Mouse (Mus musculus) Muller cell, postnatal 12 days (primary cell): ENCODE data around the gene Dst.

Source experiments
- DNase-seq: peaks from one replicate; pipeline ENCODE4 v3.0.0-alpha.2; 2015; ENCODE audit errors: inconsistent ontology term

Gene Dst

DNA sequence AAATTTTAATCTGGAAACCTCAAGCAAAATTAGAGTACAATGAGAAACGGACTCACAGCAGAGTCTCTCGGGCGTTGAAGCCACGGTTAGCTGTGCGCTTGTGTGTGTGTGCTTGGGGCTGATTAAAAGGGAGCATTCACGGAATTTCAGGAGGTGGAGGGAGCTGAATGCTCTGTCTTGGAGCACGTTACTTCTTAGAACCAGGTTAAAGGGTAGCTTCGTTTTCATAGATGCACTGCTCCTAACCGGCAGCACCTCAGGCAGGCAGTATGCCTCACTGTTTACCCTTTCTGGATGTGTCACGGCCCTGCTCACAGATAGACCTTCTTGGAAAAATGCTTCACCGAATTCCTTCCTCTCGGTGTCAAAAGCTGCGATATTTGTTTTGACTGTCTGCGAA, 329.2 kb downstream of the Dst start:
- DNase-seq: no peak

DNA sequence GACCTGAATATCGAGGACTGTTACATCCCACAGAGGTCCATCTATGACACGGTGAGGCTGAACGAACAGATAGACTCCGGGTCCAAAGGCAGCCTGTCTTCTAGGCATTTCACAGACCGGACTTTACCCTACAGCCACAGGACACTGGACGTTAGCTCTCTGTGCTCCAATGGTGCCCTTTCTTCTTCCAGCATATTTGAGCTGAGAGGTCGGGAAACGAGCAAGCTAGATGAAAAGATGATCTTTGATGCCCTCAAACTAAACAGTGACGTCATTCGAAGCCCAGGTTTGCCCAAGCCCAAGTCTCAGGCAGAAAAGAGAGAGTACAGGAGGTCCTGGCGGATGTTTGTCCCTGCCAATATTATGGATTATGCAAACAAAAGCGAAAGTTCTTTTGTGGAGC, 329.7 kb downstream of the Dst start:
- peak; percentile 65 for DNase-seq

- no peak for DNase-seq
Measured at GRCm38 (mm10) chr1:34238231-34238630, 330.2 kb downstream of the Dst start.

DNA sequence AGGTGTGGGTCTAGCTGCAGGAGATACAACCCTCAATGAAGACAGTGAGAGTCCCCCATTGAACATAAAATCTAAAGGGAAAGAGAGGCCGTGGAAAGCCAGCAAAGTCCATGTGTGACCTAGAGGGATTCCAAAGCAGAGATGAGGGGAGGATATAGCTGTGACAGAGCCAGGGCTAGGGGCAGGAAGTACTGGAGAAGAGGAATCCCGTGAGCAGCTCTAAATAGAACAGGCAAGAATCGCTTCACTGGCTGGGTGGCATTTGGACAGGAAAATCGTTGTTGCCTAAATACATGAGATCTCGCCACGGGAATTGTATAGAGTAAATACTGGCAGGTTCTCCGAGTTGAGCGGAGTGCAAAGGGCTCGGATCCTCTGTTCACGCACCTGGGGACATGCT, 336.7 kb downstream of the Dst start:
- no peak for DNase-seq

DNA sequence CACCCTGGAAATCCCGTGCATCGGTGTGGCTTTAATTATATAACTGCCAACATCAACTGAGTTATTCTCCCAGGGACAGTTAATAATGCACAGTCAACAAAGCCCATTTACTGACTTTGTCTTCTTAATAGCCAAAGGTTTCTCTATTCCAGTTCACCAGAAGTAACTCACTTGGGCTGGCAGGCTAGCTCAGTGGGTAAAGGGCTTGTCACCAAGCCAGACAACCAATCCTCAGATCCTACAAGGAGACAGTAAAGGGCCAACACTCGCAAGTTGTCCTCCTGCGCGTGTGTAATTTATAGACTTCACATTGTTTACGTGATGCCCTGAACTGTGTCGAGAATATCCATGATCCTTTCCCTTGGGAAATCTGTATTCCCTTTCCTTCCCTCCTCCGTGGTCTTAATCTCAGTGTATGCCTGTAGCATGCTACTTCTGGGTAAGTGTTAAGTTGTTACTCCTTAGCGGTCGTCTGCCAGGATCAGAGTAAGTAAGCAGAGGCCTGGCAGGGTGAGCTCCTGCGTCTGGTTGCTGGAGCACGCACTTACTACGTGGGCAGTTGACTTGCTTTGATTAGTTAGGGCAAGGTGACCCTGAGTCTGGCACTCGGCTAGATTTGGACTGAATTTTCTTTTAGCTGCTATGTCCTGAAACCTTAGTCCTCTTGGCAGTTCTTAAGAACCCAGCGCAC, 338.1 kb downstream of the Dst start:
- DNase-seq: no peak

- no peak for DNase-seq
Measured at GRCm38 (mm10) chr1:34246642-34246987, 338.6 kb downstream of the Dst start.

DNA sequence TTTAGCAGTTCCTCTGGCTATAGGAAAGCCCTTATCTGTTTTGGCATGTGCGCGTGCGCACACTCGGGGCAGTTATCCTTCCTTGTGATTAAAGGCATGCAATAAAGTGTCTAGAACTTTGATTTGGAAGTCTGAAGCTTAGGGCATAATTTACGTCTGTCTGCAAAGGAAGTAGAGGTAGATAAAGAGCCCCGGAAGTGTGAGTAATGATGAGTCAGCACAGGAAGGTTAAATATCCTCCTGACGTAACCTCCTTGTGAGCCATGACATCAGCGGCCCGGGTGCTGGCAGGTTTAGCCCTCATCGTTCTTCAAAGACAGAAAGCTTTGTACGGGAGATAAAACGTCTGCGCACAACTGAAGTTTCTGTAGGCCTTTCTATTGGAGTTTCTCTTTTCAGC, 343.1 kb downstream of the Dst start:
- DNase-seq: no peak

- no peak for DNase-seq
Measured at GRCm38 (mm10) chr1:34252267-34252666, 344.2 kb downstream of the Dst start.

DNA sequence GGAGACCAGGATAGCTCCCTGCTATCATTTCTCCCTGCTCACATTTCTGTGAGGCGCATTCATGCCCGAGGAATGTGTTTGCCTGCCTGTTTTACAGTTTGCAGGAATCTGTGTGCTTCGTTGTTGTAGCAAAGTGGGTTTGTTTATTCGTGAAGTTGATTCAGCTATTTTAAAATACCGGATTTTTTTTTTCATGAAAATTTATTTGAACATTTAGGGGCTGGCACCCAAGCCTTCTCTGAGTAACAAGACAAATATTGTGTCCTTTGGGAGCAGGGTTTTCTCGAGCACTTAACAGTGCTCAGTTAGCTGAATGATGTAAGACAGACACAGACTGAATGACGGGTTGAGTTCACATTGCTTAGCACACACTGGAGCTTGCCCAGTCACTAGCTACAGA, 345.9 kb downstream of the Dst start:
- peak; percentile 25 for DNase-seq

- no peak for DNase-seq
Measured at GRCm38 (mm10) chr1:34259898-34260297, 351.9 kb downstream of the Dst start.

- no peak for DNase-seq
Measured at GRCm38 (mm10) chr1:34261011-34261410, 353.0 kb downstream of the Dst start.

DNA sequence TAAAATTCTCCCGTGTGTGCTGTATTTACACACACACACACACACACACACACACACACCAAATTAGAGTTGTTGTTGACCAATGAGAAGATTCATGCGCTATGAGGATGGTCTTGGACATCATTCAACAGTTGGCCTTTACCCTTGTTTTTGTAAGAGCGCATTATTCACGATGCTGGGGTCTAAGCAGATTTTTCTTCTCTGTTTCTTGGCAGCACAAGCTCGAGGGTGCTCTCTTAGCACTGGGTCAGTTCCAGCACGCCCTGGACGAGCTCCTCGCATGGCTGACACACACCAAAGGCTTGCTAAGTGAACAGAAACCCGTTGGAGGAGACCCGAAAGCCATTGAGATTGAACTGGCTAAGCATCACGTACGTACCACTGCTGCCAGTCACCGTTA, 360.5 kb downstream of the Dst start:
- peak; percentile 25 for DNase-seq

GRCm38 (mm10) chr1:34269578-34269977, 361.6 kb downstream of the Dst start:
- no peak for DNase-seq

DNA sequence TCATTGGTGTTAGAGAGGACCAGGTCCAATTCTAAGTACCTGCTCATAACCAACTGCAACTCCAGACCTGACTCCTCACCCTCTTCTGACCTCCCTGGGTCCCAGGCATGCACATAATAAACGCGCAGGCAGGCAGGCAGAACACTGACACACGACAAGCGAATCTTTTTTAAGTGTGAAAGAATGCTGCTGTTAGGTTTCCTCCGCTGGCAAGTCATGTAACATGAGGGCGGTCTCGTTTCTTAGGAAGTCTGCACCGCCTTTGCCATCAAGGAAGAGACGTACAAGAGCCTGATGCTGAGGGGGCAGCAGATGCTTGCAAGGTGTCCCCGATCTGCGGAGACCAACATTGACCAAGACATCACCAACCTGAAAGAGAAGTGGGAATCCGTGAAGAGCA, 365.9 kb downstream of the Dst start:
- DNase-seq: no peak

DNA sequence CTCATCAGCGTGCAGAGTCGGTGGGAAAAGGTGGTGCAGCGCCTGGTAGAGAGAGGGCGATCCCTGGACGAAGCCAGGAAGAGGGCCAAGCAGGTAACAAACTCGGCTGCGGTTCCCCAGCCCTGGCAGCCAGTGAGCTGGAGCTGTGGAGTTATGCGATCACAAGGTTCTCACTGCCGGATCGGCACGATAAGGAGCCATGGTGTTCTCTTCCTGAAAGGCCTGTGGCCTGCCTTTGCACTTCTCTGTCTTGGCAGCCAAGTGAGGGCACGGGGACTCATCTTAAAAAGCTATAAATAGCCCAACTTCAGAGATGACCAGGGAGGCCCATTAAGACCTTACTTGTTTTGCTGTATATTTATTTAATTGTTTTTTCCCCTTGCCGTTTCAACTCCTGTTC, 367.8 kb downstream of the Dst start:
- DNase-seq: no peak

DNA sequence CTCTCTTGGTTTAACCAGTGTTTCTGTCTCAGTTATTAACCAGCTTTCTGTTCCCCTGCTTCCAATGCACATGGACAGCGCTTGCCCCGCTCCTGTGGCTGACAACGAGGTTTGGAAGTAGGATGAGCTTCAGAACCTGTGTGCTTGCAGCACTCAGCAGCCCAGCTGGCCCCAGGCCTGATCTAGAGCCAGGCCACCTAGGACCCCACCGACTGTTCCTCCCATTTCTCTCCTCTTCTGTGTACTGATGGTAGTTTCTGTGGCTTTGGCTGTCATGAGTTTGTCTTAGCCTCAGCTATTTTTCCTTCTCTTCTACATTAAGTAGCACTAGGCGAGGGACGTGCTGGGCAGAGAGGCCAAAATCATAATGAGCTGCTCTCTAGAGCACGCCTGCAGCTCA, 368.7 kb downstream of the Dst start:
- no peak for DNase-seq

DNA sequence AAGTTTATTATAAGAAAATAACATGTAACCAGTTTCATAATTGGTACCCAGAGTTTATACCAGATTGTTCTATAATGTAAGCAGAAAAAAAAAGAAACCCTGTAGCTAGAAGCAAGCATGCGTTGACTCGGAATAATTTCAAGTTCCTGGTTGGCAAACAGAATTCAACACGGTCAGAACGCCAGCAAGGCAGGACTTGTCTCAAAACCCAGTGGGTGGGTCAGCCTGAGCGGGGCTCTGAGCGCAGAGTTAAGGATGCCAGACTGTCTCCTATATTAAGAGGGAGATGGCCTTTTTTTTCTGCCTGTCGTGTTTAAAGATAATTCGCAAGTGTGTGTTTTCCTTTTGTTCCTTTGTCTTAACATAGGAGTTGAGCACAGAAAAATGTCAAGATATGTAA, 369.2 kb downstream of the Dst start:
- DNase-seq: peak; percentile 7

GRCm38 (mm10) chr1:34283502-34283901, 375.5 kb downstream of the Dst start:
- DNase-seq: no peak

- no peak for DNase-seq
Measured at GRCm38 (mm10) chr1:34284979-34285378, 377.0 kb downstream of the Dst start.

DNA sequence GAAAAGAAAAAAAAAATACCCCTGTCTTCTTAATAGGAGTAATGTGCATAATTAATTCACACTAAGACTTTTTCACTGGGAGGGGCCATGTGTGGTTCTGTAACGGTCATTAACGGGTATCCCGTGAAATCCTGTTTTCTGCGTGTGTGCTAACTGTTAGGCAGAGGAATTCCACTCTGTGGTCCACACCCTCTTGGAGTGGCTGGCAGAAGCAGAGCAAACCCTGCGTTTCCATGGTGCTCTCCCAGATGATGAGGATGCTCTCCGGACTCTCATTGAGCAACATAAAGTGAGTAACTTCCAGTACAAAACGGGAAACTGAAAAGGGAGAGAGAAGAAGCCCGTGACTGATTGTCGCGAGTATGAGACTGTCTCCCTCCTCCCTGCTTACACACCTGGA, 379.7 kb downstream of the Dst start:
- DNase-seq: no peak

DNA sequence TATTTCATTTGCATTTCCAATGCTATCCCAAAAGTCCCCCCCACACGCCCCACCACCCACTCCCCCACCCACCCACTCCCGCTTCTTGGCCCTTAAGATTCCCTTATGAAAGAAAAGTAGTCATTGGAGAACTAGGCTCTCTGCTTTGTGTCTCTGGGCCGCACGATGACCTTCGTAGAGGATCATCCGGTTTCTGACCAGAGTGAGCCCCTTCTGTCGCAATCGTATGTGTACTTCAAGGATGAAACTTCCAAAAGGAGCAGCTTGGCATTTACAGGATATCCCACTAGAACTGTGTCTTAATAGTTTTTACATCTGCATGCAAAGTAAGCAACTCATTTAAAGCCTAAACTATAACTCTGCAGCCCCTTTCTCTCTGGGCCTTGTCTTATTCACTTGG, 380.2 kb downstream of the Dst start:
- no peak for DNase-seq

DNA sequence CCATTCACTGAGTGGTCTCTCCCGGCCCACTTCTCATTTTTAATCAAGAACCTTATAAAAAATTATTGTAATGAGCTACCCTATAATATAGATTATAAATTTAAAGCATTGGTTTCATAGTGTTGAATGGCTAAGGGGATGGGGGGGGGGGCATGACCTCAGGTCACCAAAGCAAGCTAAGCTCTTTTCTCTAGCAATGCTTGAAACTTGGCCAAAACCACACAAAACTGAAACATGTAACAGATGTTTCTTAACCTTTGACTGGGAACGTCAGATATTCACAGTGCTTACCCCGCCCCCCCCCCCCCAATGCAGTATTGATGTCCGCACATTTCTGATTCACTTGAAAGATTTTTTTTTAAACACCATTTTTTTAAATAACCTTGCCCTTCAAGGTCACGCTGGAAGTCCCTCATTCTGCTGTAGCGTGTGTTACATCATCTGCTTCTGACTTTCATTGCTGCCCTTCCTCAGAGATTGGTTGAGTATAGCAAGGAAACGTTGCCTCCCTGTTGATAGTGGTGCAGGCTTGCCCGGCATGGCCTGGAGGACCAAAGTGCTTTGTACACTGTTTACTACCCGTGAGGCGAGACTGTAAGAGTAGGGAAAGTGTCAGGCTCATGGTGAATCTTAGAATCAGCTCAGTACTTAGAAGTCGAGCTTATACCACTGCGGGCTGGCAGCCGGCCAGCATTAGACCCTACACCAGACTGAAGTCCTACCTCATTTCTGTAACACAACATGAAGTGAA, 380.9 kb downstream of the Dst start:
- DNase-seq: no peak

- DNase-seq: no peak
Measured at GRCm38 (mm10) chr1:34289472-34289748, 381.4 kb downstream of the Dst start.

DNA sequence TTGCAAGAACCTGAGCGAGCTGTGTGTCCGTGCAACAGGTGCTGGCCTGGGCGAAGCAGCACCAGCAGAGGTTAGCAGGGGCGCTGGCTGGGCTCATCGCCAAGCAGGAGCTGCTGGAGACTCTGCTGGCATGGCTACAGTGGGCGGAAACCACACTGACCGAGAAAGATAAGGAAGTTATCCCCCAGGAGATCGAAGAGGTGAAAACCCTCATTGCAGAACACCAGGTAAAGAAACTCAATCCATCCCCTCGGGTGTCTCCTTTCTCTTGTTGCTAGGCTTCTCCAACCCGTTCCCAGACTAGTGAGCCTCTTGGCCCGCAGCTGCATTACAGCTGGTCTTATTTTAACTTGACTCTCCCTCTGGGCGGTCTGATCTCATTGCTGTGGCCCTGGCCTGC, 382.3 kb downstream of the Dst start:
- DNase-seq: no peak
